Mouse (Mus musculus) ES-E14 (cell line): ENCODE results near the gene Mvd.

Experiments used
- MAFK ChIP-seq: IDR thresholded peaks from 2 replicates; pipeline ENCODE4 v1.6.1; 2014; ENCODE audit warnings: mild to moderate bottlenecking, low read depth, low read length, inconsistent platforms; ENCODE audit not compliant: insufficient read depth
- ZNF384 ChIP-seq: IDR thresholded peaks from 2 replicates; pipeline ENCODE4 v1.6.1; 2012; ENCODE audit warnings: low read depth, low read length, inconsistent platforms

DNA sequence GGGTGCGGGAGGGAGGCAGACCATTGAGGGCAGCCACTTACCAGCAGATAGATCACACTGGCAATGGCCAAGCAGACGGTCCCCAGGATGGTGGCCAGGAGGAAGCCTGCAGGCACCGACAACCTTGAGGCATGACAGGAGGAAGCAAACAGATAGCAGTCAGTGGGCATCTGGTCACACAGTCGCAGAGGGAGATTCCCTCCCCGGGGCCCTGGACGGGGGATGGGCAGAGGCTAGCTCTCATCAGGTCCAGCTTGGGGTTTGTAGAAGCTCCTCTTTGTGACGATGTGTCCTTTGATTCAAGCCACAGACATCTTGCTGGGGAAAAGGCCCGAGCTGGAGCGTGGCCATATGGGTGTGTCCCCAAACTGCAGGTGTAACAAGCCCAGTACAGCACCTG is 17.1 kb downstream of the Mvd start:
- TF ChIP-seq ZNF384: no peak
- TF ChIP-seq MAFK: no peak
